Mouse (Mus musculus): ENCODE data around the gene Aldh1l1. TPM values are rescaled to one million over a fixed set of nuclear protein-coding genes. Genes with fewer than 3 reads are reported as not detected.

The Aldh1l1 gene
- polyA plus RNA-seq, 1 experiment from 2014 or later: 81.7 TPM

GRCm38 (mm10) chr6:90602304-90602703, 116.1 kb downstream of the Aldh1l1 start:
- no peaks in the 10 kb centered on the region for H3K9me3 ChIP-seq
- no peak overlapping the region for H3K4me3 ChIP-seq
- no peak overlapping the region for H3K9ac ChIP-seq
- no peaks in the 10 kb centered on the region; the same call in 1 of the 2 replicates for H3K27me3 ChIP-seq
- H3K4me1 ChIP-seq (replicated peaks): peaks cover 16% of the 10 kb centered on the region; the same call in 1 of the 2 replicates
- H3K36me3 ChIP-seq: no peaks in the 10 kb centered on the region
- no peak for ATAC-seq (ENCODE audit: low FRiP score, low read depth)
- no peak overlapping the region for H3K4me2 ChIP-seq
- H3K27ac ChIP-seq (replicated peaks): no peak overlapping the region
- 94% methylated on average over 3 of the region's 3 CpGs for WGBS

- H3K9ac ChIP-seq: no peak overlapping the region
- no peak overlapping the region for H3K4me3 ChIP-seq
- no peak for ATAC-seq (ENCODE audit: low FRiP score, low read depth)
- H3K4me1 ChIP-seq (replicated peaks): peaks cover 16% of the 10 kb centered on the region; the same call in 1 of the 2 replicates
- H3K27me3 ChIP-seq: no peaks in the 10 kb centered on the region; the same call in 1 of the 2 replicates
- H3K27ac ChIP-seq (replicated peaks): no peak overlapping the region
- H3K4me2 ChIP-seq: no peak overlapping the region
- no peaks in the 10 kb centered on the region for H3K36me3 ChIP-seq
- no peaks in the 10 kb centered on the region for H3K9me3 ChIP-seq
- 58% methylated on average over 7 of the region's 7 CpGs for WGBS
Observed at GRCm38 (mm10) chr6:90603126-90603525, 116.9 kb downstream of the Aldh1l1 start.

GRCm38 (mm10) chr6:90604130-90604529, 117.9 kb downstream of the Aldh1l1 start:
- Histone ChIP-seq H3K27me3 (no peaks in the 10 kb centered on the region; the same call in 1 of the 2 replicates), H3K9me3 (no peaks in the 10 kb centered on the region), H3K9ac (no peak overlapping the region), H3K36me3 (no peaks in the 10 kb centered on the region), H3K4me1 (replicated peaks) (peaks cover 16% of the 10 kb centered on the region; the same call in 1 of the 2 replicates), H3K27ac (replicated peaks) (no peak overlapping the region), H3K4me2 (peak overlapping the region; percentile 96), H3K4me3 (peak overlapping the region; percentile 75)
- 57% methylated on average over 3 of the region's 3 CpGs for WGBS
- peak; percentile 15 for ATAC-seq (ENCODE audit: low FRiP score, low read depth)

- Histone ChIP-seq H3K27me3 (no peaks in the 10 kb centered on the region; the same call in 1 of the 2 replicates), H3K36me3 (no peaks in the 10 kb centered on the region), H3K9ac (peak within 1 kb of the TSS; percentile 83), H3K4me2 (peak within 1 kb of the TSS; percentile 96), H3K4me1 (replicated peaks) (peaks cover 16% of the 10 kb centered on the region; the same call in 1 of the 2 replicates), H3K9me3 (no peaks in the 10 kb centered on the region), H3K4me3 (peak within 1 kb of the TSS; percentile 75), H3K27ac (replicated peaks) (peak within 1 kb of the TSS; percentile 60)
- peak; percentile 92 for ATAC-seq (ENCODE audit: low FRiP score, low read depth)
- under 1% methylated on average over 49 of the region's 49 CpGs for WGBS
Observed at GRCm38 (mm10) chr6:90604533-90605297, 118.5 kb downstream of the Aldh1l1 start, which contains the start of gene Slc41a3. Gene Slc41a3, plus strand, starts transcription at chr6:90604725.

GRCm38 (mm10) chr6:90605298-90605665, 119.1 kb downstream of the Aldh1l1 start:
- Histone ChIP-seq H3K36me3 (no peaks in the 10 kb centered on the region), H3K9ac (peak overlapping the region; percentile 83), H3K4me2 (peak overlapping the region; percentile 96), H3K9me3 (no peaks in the 10 kb centered on the region), H3K4me3 (peak overlapping the region; percentile 75), H3K27me3 (no peaks in the 10 kb centered on the region; the same call in 1 of the 2 replicates), H3K27ac (replicated peaks) (0 out of 2 replicates have a peak overlapping the region, but pooled peaks have one; percentile 60), H3K4me1 (replicated peaks) (peaks cover 16% of the 10 kb centered on the region; the same call in 1 of the 2 replicates)
- WGBS: 10% methylated on average over 5 of the region's 5 CpGs
- no peak for ATAC-seq (ENCODE audit: low FRiP score, low read depth)

GRCm38 (mm10) chr6:90606538-90606937, 120.3 kb downstream of the Aldh1l1 start:
- Histone ChIP-seq H3K27me3 (no peaks in the 10 kb centered on the region; the same call in 1 of the 2 replicates), H3K36me3 (no peaks in the 10 kb centered on the region), H3K4me3 (no peak overlapping the region), H3K4me1 (replicated peaks) (peaks cover 16% of the 10 kb centered on the region; the same call in 1 of the 2 replicates), H3K9ac (no peak overlapping the region), H3K27ac (replicated peaks) (no peak overlapping the region), H3K4me2 (peak overlapping the region; percentile 20; the same call in 1 of the 2 replicates), H3K9me3 (no peaks in the 10 kb centered on the region)
- no peak for ATAC-seq (ENCODE audit: low FRiP score, low read depth)
- WGBS: 25% methylated on average over 7 of the region's 7 CpGs

GRCm38 (mm10) chr6:90607196-90607595, 121.0 kb downstream of the Aldh1l1 start:
- H3K4me3 ChIP-seq: no peak overlapping the region
- 13% methylated on average over 5 of the region's 5 CpGs for WGBS

GRCm38 (mm10) chr6:90608186-90608585, 122.0 kb downstream of the Aldh1l1 start:
- WGBS: 77% methylated on average over 6 of the region's 6 CpGs
- H3K4me1 ChIP-seq (replicated peaks): peaks cover 16% of the 10 kb centered on the region; the same call in 1 of the 2 replicates
- no peak for ATAC-seq (ENCODE audit: low FRiP score, low read depth)
- no peak overlapping the region for H3K9ac ChIP-seq
- no peaks in the 10 kb centered on the region for H3K27me3 ChIP-seq
- no peaks in the 10 kb centered on the region for H3K9me3 ChIP-seq
- no peak overlapping the region for H3K4me3 ChIP-seq
- H3K27ac ChIP-seq (replicated peaks): no peak overlapping the region
- H3K4me2 ChIP-seq: no peak overlapping the region
- no peaks in the 10 kb centered on the region for H3K36me3 ChIP-seq

More at GRCm38 (mm10) chr6:90607196-90607595, 121.0 kb downstream of the Aldh1l1 start:
- Histone ChIP-seq H3K36me3 (no peaks in the 10 kb centered on the region), H3K9me3 (no peaks in the 10 kb centered on the region), H3K9ac (no peak overlapping the region), H3K4me1 (replicated peaks) (peaks cover 16% of the 10 kb centered on the region; the same call in 1 of the 2 replicates), H3K4me2 (no peak overlapping the region), H3K27ac (replicated peaks) (no peak overlapping the region), H3K27me3 (no peaks in the 10 kb centered on the region)
- no peak for ATAC-seq (ENCODE audit: low FRiP score, low read depth)

GRCm38 (mm10) chr6:90610248-90610647, 124.0 kb downstream of the Aldh1l1 start:
- H3K4me2 ChIP-seq: no peak overlapping the region
- no peak for ATAC-seq (ENCODE audit: low FRiP score, low read depth)
- no peak overlapping the region for H3K4me3 ChIP-seq
- H3K36me3 ChIP-seq: no peaks in the 10 kb centered on the region
- peaks cover 8% of the 10 kb centered on the region; the same call in 1 of the 2 replicates for H3K4me1 ChIP-seq (replicated peaks)
- H3K27ac ChIP-seq (replicated peaks): no peak overlapping the region
- no peaks in the 10 kb centered on the region for H3K9me3 ChIP-seq
- H3K27me3 ChIP-seq: no peaks in the 10 kb centered on the region
- H3K9ac ChIP-seq: no peak overlapping the region
- 95% methylated on average over 5 of the region's 5 CpGs for WGBS

GRCm38 (mm10) chr6:90613277-90613676, 127.0 kb downstream of the Aldh1l1 start:
- H3K27me3 ChIP-seq: no peaks in the 10 kb centered on the region
- no peaks in the 10 kb centered on the region for H3K4me1 ChIP-seq (replicated peaks)
- H3K9ac ChIP-seq: no peak overlapping the region
- ATAC-seq (ENCODE audit: low FRiP score, low read depth): no peak
- no peaks in the 10 kb centered on the region for H3K36me3 ChIP-seq
- WGBS: 81% methylated on average over 8 of the region's 8 CpGs
- H3K27ac ChIP-seq (replicated peaks): no peak overlapping the region
- H3K9me3 ChIP-seq: no peaks in the 10 kb centered on the region
- no peak overlapping the region for H3K4me2 ChIP-seq
- no peak overlapping the region for H3K4me3 ChIP-seq

GRCm38 (mm10) chr6:90615362-90615761, 129.1 kb downstream of the Aldh1l1 start:
- H3K4me1 ChIP-seq (replicated peaks): no peaks in the 10 kb centered on the region
- H3K4me2 ChIP-seq: no peak overlapping the region
- no peaks in the 10 kb centered on the region for H3K9me3 ChIP-seq
- H3K36me3 ChIP-seq: no peaks in the 10 kb centered on the region
- 57% methylated on average over 7 of the region's 7 CpGs for WGBS
- no peak overlapping the region for H3K27ac ChIP-seq (replicated peaks)
- H3K9ac ChIP-seq: no peak overlapping the region
- ATAC-seq (ENCODE audit: low FRiP score, low read depth): no peak
- no peak overlapping the region for H3K4me3 ChIP-seq
- no peaks in the 10 kb centered on the region for H3K27me3 ChIP-seq

- no peak overlapping the region for H3K4me2 ChIP-seq
- 76% methylated on average over 6 of the region's 6 CpGs for WGBS
- ATAC-seq (ENCODE audit: low FRiP score, low read depth): no peak
Observed at GRCm38 (mm10) chr6:90615991-90616390, 129.8 kb downstream of the Aldh1l1 start.

More at GRCm38 (mm10) chr6:90615991-90616390, 129.8 kb downstream of the Aldh1l1 start:
- Histone ChIP-seq H3K27ac (replicated peaks) (no peak overlapping the region), H3K9ac (no peak overlapping the region), H3K9me3 (no peaks in the 10 kb centered on the region), H3K36me3 (no peaks in the 10 kb centered on the region), H3K27me3 (no peaks in the 10 kb centered on the region), H3K4me1 (replicated peaks) (no peaks in the 10 kb centered on the region), H3K4me3 (no peak overlapping the region)

Data from hindbrain, embryonic 15.5 days (tissue).